Mouse (Mus musculus): ENCODE results near the gene Dnah11. TPM values are rescaled to one million over a fixed set of nuclear protein-coding genes. Genes with fewer than 3 reads are reported as not detected.

The Dnah11 gene
- polyA plus RNA-seq, 1 experiment = 0.43 TPM

GRCm38 (mm10) chr12:118080441-118080840 lies 118.4 kb downstream of the Dnah11 start:
- 97% methylated on average over 6 of the region's 6 CpGs for WGBS
- DNase-seq = no peak
- Histone ChIP-seq H3K27ac (ENCODE audit: control insufficient read depth, insufficient read depth, low read length) (no peak overlapping the region), H3K27me3 (ENCODE audit: control insufficient read depth, insufficient read depth, low read length) (no peaks in the 10 kb centered on the region), H3K4me3 (ENCODE audit: control insufficient read depth, insufficient read depth, low read length) (no peak overlapping the region), H3K4me1 (replicated peaks; ENCODE audit: control insufficient read depth, insufficient read depth, low read length) (no peaks in the 10 kb centered on the region), H3K36me3 (ENCODE audit: control insufficient read depth, insufficient read depth, low read length) (no peaks in the 10 kb centered on the region)
- TF ChIP-seq CTCF (IDR thresholded peaks at IDR 0.05; ENCODE audit: borderline replicate concordance, control insufficient read depth, extremely low read depth, insufficient read depth, low read length, poor library complexity) (no peak), POLR2A (IDR thresholded peaks at IDR 0.05; ENCODE audit: control insufficient read depth, extremely low read depth, insufficient read depth, low read length, poor library complexity) (no peak)

- TF ChIP-seq POLR2A (IDR thresholded peaks at IDR 0.05; ENCODE audit: control insufficient read depth, extremely low read depth, insufficient read depth, low read length, poor library complexity) (no peak), CTCF (IDR thresholded peaks at IDR 0.05; ENCODE audit: borderline replicate concordance, control insufficient read depth, extremely low read depth, insufficient read depth, low read length, poor library complexity) (no peak)
- H3K4me1 ChIP-seq (replicated peaks; ENCODE audit: control insufficient read depth, insufficient read depth, low read length) = no peaks in the 10 kb centered on the region
- no peaks in the 10 kb centered on the region for H3K36me3 ChIP-seq (ENCODE audit: control insufficient read depth, insufficient read depth, low read length)
- no peak overlapping the region for H3K4me3 ChIP-seq (ENCODE audit: control insufficient read depth, insufficient read depth, low read length)
- 76% methylated on average over 9 of the region's 9 CpGs for WGBS
- no peak for DNase-seq
- no peak overlapping the region for H3K27ac ChIP-seq (ENCODE audit: control insufficient read depth, insufficient read depth, low read length)
- H3K27me3 ChIP-seq (ENCODE audit: control insufficient read depth, insufficient read depth, low read length) = no peaks in the 10 kb centered on the region
These were observed 120.3 kb downstream of the Dnah11 start for GRCm38 (mm10) chr12:118078434-118078989.

GRCm38 (mm10) chr12:118076802-118077201 lies 122.0 kb downstream of the Dnah11 start:
- no peak for TF ChIP-seq POLR2A (IDR thresholded peaks at IDR 0.05; ENCODE audit: control insufficient read depth, extremely low read depth, insufficient read depth, low read length, poor library complexity)
- TF ChIP-seq CTCF (IDR thresholded peaks at IDR 0.05; ENCODE audit: borderline replicate concordance, control insufficient read depth, extremely low read depth, insufficient read depth, low read length, poor library complexity) = no peak
- H3K4me1 ChIP-seq (replicated peaks; ENCODE audit: control insufficient read depth, insufficient read depth, low read length) = no peaks in the 10 kb centered on the region
- no peaks in the 10 kb centered on the region for H3K27me3 ChIP-seq (ENCODE audit: control insufficient read depth, insufficient read depth, low read length)
- H3K4me3 ChIP-seq (ENCODE audit: control insufficient read depth, insufficient read depth, low read length) = no peak overlapping the region
- DNase-seq = no peak
- WGBS = 92% methylated on average over 3 of the region's 3 CpGs
- H3K27ac ChIP-seq (ENCODE audit: control insufficient read depth, insufficient read depth, low read length) = no peak overlapping the region
- no peaks in the 10 kb centered on the region for H3K36me3 ChIP-seq (ENCODE audit: control insufficient read depth, insufficient read depth, low read length)

- no peak overlapping the region for H3K4me3 ChIP-seq (ENCODE audit: control insufficient read depth, insufficient read depth, low read length)
- no peaks in the 10 kb centered on the region for H3K4me1 ChIP-seq (replicated peaks; ENCODE audit: control insufficient read depth, insufficient read depth, low read length)
- no peaks in the 10 kb centered on the region for H3K36me3 ChIP-seq (ENCODE audit: control insufficient read depth, insufficient read depth, low read length)
- TF ChIP-seq POLR2A (IDR thresholded peaks at IDR 0.05; ENCODE audit: control insufficient read depth, extremely low read depth, insufficient read depth, low read length, poor library complexity) = no peak
- no peak for TF ChIP-seq CTCF (IDR thresholded peaks at IDR 0.05; ENCODE audit: borderline replicate concordance, control insufficient read depth, extremely low read depth, insufficient read depth, low read length, poor library complexity)
- 94% methylated on average over 3 of the region's 3 CpGs for WGBS
- H3K27ac ChIP-seq (ENCODE audit: control insufficient read depth, insufficient read depth, low read length) = no peak overlapping the region
- DNase-seq = no peak
- no peaks in the 10 kb centered on the region for H3K27me3 ChIP-seq (ENCODE audit: control insufficient read depth, insufficient read depth, low read length)
These were observed 126.5 kb downstream of the Dnah11 start for GRCm38 (mm10) chr12:118072181-118072872.

DNA sequence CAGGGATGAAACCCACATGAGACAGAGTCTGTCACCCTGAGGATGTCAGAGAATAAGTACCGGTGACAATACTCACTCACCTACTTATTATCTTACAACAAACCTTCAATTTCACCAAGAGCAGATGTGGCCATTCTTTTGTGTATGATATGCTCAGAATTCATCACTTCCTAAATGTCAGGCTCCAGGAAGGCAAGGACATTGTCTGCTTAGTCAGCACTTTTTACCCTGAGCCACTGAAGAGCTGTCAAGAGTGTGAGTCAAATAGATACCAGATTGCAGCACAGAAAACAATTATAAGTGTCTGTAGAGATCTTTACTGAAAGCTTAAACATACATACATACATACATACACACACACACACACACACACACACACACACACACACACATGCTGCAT lies 127.2 kb downstream of the Dnah11 start:
- TF ChIP-seq POLR2A (IDR thresholded peaks at IDR 0.05; ENCODE audit: control insufficient read depth, extremely low read depth, insufficient read depth, low read length, poor library complexity) = no peak
- no peak for TF ChIP-seq CTCF (IDR thresholded peaks at IDR 0.05; ENCODE audit: borderline replicate concordance, control insufficient read depth, extremely low read depth, insufficient read depth, low read length, poor library complexity)
- WGBS = 63% methylated on average over 1 of the region's 1 CpGs
- Histone ChIP-seq H3K4me1 (replicated peaks; ENCODE audit: control insufficient read depth, insufficient read depth, low read length) (no peaks in the 10 kb centered on the region), H3K27me3 (ENCODE audit: control insufficient read depth, insufficient read depth, low read length) (no peaks in the 10 kb centered on the region), H3K27ac (ENCODE audit: control insufficient read depth, insufficient read depth, low read length) (no peak overlapping the region), H3K36me3 (ENCODE audit: control insufficient read depth, insufficient read depth, low read length) (no peaks in the 10 kb centered on the region), H3K4me3 (ENCODE audit: control insufficient read depth, insufficient read depth, low read length) (no peak overlapping the region)
- DNase-seq = no peak

GRCm38 (mm10) chr12:118068785-118069184 lies 130.1 kb downstream of the Dnah11 start:
- no peak overlapping the region for H3K27ac ChIP-seq (ENCODE audit: control insufficient read depth, insufficient read depth, low read length)
- H3K4me3 ChIP-seq (ENCODE audit: control insufficient read depth, insufficient read depth, low read length) = no peak overlapping the region
- H3K27me3 ChIP-seq (ENCODE audit: control insufficient read depth, insufficient read depth, low read length) = no peaks in the 10 kb centered on the region
- DNase-seq = no peak
- H3K4me1 ChIP-seq (replicated peaks; ENCODE audit: control insufficient read depth, insufficient read depth, low read length) = no peaks in the 10 kb centered on the region
- TF ChIP-seq POLR2A (IDR thresholded peaks at IDR 0.05; ENCODE audit: control insufficient read depth, extremely low read depth, insufficient read depth, low read length, poor library complexity) = no peak
- no peak for TF ChIP-seq CTCF (IDR thresholded peaks at IDR 0.05; ENCODE audit: borderline replicate concordance, control insufficient read depth, extremely low read depth, insufficient read depth, low read length, poor library complexity)
- H3K36me3 ChIP-seq (ENCODE audit: control insufficient read depth, insufficient read depth, low read length) = no peaks in the 10 kb centered on the region
- WGBS = 12% methylated on average over 4 of the region's 4 CpGs
